Mouse (Mus musculus): ENCODE results near the gene Hsph1.
A peak's percentile ranks its signal among the peaks of the same experiment; 100 is the strongest.

Hsph1 gene

DNA sequence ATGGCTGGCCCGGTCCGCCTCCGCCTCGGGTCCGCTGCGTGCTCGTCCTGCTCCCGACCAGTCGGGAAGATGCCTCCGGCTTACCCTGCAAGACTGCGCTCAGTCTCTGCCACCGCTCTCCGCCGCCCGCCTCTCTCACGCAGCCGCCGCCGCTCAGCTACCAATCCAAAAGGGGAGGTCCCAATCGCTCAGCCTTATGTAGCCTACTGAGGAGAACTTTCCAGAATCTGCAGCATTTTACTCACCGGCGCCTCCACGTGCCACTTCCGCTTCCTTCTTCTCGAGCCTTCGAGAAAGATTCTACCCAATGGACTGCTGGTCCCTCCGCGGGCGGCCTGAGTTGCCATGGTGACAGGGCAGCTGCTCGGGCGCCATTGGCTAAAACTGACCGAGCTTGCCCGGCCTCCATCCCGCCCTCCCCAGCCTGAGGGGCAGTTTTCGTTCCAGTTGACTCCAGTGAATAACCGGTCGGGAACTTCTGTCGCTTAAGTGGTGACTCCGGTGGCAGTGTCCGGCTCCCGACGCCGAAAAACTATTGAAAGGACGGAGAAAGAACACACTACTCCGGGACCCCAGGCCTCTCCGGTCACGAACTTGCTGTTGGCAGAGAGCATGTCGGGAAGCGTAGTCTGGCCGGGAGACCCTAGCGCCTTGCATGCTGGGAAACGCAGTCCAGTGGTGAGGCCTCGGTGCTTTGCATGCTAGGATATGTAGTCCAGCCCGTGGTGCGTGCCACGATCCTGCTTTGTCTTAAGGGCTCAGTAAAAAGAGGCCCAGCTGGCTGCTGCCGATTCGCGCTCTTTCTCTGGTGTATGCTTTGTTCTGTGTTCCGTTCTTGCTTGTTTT, at the start of gene Hsph1:
Gene Hsph1 (minus strand): TSS at position 302 of the 846 bp plus-strand sequence.
- DNase-seq, result peak; percentile 100

DNA sequence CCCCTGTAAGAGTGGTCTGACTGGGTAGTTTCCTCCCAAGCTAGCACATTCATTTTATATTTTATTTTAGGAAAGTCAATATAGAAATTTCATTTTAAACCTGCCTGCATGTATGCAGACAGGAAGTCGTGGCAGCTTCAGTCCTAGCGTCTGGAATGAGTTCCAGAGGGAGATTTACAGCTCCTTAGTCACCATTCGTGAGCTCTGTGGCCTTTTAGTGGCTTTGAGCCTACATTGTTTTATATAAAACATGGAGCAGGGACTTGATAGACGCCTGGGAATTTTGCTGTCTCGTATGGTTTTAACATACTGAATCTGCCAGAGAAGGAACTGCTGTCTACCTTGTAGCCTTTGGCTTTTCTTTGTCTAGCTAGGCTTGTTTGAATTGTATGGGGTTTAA, 44.8 kb upstream of the Hsph1 start:
- no peak for DNase-seq

DNA sequence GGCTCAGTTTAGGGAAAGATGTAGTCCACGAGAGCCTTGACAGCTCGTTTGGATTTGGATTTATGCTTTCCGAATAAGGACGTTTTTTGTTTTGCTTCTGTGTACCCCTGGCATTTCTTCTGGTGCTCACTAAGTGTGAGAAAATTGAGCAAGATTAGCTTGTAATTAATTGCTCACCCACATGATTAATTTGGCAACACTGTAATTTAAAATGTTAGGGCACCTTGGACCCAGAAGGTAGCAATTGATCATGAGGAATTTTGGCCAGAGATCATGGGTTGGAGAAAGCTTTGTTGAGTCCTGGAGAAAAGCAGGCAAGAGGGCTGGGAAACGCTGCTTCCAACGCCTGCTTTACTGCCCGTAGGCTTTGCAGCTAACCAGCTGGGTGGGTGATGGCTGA, 43.7 kb upstream of the Hsph1 start:
- no peak for DNase-seq

DNA sequence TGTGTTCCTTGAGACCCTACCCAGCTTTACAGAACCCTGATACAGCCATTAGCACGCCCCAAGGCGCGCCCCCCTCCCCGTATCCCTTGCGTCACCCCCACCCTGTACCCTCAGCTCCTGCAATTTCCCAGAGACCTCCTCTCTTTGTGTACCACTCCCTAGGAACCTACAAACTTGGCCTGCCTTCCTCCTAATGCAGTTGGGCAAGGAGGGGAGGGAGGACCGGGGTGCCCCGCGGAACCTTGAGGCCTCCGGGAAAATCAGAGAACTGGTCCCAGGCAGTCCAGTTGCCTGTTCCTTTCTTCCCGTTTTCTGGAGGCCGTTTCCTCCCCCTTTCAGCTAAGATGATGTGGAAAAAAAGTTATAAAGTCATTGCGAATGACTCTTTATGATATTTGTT, 43.2 kb upstream of the Hsph1 start:
- peak; percentile 21 for DNase-seq

DNA sequence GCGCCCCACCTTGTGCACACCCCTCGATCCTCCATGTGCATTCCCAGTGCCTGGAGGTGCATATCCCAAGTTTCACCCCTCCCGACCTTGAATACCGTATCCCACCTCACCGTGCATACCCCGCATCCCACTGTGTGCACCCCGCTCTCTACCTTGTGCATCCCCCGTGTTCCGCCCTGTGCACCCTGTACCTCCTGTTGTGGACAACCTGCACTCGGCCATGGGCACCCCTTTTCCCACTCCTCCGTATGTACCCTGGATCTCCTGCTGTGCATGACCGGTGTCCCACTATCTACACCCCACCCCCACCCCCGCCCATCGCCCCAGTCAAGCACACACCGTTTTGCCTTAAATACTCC, 42.8 kb upstream of the Hsph1 start:
- peak; percentile 30 for DNase-seq

DNA sequence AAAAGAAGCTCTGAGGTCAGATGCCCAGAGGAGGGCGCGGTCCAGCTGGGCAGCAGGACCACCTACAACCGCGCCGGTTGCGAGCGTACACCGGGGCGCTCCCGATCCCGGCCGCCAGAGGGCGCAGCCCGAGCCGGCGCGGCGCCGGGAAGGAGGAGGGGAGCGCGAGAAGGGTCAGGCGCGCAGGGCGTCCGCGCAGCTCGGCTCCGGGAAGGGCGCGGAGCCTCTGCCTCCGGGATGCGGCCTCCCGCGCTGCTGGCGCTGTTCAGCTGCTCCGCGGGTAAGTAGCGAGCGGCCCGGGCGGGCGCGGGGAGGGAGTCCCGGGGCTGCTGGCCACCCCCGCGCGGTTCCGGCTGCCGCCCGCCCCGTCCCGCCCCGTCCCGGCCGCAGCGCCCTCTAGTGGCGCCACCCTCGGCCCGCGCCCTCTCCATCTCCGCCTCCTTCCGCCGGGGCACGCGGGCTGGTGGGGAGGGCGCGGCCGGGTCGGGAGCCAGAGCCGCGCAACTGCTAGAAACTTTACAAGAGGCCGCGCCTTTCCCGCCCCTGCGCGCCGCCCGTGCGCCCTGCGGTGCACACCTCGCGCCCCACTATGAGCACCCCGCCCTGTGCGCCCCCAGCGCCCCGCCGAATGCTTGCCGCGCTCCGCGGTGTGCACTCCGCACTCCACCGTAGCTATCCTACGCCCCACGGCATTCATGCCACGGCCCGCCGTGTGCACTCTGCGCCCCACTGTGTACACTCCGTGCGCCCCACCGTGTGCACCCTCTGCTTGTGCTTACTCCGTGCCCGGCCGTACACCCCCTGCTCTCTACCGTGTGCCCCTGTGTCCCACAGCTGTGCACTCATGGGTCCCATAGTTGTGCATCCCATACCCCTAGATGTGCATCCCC, 42.2 kb upstream of the Hsph1 start, which contains the start of gene B3glct:
Gene B3glct (plus strand): TSS at position 131 of the 890 bp plus-strand sequence.
- peak; percentile 92 to 93 for DNase-seq

DNA sequence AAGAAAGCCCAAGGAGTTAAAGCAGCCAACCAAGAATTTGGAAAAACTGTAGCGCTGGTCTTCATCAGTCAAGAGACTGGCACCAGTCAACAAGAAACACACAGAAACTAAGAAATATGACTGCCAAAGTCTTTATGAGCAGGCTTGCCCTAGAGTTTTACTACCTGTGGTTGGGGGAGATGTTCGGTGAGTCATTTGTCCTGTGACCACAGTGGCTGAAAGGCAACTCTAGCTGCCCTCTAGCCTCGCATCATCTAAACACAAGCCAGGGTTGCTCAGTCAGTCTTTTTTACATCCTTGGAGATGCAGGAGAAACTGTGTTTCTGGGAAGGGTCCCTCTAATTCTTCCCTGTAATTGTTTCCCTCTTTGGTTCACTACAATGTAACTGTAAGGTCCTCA, 41.0 kb upstream of the Hsph1 start:
- DNase-seq, result no peak

DNA sequence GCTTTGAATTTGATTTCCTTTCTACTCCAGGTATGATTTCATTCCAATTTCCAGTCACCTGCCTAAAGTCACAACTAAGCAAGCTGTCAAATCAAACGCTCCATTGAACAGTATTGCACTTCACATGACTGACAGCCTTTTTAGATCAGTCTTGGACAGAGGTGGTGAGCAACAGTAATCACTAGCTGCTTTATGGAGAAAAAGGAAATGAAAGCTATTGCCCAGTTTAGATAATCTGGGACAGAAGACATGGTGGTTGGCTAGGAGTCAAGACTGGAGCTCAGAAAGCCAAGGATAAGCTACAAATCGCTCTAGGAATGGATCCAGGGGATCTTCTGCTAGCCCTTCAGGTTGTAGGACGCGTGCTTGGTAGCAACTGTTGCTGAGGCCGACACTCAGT, 27.2 kb upstream of the Hsph1 start:
- no peak for DNase-seq

DNA sequence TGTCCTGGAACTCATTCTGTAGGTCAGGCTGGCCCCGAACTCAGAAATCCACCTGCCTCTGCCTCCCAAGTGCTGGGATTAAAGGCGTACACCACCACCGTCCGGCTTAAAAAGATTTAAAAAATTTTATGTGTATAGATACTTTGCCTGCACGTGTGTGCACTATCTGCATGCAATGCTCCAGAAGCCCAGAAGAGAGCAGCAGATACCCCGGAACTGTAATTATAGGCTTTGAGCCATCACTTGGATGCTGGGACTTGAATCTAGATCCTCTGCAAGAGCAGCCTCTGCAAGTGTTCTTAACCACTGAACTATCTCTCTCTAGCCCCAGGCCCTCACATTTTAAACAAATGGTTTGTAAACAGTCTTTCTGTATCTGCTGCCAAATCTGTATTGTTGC, 26.8 kb upstream of the Hsph1 start:
- no peak for DNase-seq

DNA sequence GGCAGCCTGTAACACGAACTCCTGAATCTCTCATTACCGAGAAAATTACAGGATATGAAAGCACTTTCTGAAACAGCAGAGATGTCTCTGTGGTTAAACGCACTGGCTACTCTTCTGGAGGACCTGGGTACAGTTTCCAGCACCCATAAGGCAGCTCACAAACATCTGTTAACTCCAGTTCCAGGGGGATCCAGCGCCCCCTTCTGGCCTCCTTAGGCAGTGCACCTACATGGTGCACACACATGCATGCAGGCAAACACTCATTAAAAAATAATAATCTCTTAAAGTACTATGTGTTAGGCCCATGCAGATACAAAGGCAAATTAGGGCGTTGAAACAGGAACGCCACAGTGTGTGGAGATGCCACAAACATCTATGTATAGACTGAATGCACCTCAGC, 25.3 kb upstream of the Hsph1 start:
- DNase-seq, result no peak

DNA sequence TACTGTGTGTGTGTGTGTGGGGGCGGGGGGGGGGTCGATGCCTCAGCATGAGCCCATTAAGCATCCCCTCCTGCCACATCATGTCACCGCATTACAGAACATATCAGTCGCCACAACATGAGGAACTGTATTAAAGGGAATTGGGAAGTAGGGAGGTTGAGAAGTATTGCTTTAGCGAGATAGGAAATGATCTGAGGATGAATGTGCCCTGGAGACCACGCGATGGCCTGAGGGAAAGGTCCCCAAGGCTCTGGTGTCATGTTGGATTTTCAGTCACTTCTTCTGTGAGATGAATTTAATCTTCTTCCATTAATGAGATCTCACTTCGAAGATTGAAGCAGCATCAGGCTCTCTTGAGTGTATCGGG, 23.2 kb upstream of the Hsph1 start:
- no peak for DNase-seq

DNA sequence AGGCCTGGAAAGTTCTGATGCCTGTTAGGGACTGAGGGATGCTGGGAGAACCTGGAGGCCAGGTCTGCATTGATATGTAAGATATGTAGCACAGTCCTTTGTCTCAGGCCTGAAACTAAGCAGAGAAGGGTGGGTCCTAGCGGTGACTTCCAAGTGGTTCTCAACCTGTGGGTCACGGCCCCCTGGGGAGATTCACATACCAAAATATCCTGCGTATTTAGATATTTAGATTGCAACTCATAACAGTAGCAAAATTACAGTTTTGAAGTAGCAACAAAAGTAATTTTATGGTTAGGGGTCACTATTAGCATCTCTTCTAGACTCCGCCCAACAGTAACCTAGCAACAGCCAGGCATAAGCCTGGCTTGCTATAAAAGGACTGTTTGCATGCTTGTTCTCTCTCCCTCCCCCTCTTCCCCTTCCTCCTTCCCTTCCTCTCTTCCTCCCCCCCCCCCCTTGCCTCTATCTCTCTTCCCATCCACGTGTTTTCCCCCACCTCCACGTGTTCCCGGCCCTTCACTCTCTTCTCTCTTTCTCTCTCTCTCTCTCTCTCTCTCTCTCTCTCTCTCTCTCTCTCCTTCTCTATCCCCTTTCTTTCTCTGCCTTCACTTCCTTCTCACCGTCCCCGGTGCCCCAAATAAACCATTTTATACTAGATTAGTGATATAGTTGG, 22.7 kb upstream of the Hsph1 start:
- DNase-seq, result no peak

DNA sequence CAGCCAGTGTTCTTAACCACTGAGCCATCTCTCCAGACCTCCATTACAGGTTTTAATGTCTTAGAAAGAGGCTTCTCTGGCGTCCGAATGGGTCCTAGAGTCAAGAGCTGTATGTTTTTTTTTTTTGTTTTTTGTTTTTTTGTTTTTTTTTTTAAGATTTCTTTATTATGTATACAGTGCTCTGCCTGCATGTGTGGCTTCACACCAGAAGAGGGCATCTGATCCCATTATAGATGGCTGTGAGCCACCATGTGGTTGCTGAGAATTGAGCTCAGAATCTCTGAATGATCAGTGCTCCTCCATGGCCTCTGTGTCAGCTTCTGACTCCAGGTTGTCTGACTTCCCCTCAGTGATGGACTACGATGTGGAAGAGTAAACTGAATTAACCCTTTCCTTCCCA, 21.8 kb upstream of the Hsph1 start:
- DNase-seq, result no peak

DNA sequence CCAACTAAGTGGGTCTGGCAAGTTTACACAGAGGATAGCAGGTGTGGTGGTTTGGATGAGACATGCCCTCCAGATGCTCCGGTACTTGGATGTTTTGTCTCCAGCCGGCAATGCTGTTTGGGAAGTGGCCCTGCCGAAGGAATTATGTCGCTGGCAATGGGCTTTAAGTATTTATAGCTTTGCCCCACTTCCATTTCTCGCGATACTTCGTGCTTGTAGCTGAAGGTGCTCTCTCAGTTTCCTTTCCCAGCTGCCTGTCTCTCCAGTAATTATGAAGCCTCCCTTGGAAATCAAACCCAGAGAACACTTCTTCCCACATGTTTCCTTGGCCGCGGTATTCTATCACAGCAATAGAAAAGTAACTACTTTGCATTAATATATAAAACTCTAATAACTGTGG, 19.5 kb upstream of the Hsph1 start:
- DNase-seq, result no peak

DNA sequence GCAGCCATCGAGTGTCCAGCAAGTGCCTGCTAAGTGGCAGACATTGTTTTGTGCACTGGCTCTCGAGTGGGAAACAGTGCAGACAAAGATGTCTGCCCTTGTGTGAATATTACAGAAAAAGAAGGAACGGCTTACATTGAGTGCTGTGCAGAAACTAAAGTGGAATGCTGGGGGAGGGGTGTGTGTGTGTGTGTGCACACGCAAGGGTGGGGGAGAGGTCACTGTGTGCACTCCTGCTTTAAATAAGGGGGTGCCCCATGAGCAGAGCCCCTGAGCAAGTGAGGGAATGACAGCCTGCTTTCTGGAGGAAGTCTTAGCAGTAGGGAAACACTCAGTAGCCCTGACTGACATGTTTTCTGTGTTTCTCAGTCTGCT, 14.0 kb upstream of the Hsph1 start:
- DNase-seq, result no peak

DNA sequence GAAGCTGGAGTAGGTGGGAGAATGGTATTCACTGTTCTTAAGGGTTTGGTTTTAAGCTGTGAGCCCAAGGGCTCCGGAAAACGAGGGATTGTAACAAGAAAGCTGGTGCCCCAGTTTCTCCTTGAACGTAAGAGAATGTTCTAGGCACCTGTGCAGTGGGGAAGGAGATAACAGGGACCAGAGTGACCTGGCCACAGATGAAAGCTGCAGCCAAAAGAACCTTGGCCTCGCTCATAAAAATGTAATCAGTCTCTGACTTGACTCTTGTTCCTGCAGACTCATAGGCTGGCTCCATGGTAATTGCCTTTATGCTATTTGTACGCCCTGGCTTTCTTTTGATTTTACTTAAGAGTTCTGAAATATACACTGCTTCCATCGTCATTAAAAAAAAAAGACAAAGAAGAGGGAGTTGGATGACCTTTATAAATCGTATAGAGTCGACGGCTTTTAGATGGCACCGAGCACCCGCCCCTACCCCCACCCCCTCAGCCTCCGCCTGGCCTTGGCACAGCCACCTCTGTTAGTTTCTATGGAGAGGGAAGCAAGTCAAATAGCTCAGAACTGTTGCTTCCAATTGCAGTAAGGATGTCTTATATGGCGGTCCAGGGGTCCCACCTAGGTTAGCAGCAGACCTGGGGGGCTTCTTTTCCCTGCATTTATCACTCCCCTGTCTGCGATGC, 13.5 kb upstream of the Hsph1 start:
- no peak for DNase-seq

DNA sequence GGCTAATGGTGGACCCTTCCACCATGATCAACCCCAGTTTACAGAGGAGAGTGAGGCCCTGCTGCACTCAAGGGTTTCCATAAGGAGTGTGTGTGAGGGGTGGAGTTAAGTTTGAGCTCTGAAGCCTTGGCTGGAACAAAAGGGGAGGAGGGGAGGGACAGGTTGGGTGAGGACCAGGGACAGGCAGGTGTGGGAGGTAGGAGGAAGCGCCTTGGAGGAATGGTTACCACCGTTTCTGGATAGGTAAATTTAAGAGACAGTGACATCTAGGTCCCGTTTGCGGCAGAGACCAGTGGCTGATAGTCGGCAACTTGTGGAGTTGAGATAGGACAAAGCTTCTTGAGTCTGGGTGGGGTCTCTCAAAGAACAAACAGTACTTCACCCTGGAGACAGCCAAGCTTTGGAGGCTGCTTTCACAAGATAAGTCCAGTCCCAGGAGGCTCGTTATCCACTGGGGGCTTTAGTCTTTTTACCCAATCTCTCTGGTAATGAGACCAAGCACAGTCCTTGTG, 12.8 kb upstream of the Hsph1 start:
- DNase-seq, result no peak

DNA sequence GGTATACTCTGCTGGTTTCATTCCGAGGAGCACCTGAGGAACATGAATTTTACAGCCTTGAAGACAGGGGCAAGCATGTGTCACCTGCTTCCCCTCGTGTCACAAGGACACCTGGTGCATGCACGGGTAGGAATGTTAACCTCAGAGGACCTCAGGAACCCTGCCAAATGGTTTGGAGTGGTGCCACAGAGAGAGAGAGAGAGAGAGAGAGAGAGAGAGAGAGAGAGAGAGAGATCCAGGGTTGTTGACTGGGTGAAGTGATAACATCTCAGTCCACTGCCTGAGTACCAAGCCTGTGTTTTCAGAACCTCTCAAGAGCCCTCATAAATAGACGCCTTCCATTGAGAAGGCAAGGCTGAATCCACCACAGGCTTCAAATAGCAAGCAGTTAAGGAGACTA, 12.0 kb upstream of the Hsph1 start:
- peak; percentile 33 to 38 for DNase-seq

DNA sequence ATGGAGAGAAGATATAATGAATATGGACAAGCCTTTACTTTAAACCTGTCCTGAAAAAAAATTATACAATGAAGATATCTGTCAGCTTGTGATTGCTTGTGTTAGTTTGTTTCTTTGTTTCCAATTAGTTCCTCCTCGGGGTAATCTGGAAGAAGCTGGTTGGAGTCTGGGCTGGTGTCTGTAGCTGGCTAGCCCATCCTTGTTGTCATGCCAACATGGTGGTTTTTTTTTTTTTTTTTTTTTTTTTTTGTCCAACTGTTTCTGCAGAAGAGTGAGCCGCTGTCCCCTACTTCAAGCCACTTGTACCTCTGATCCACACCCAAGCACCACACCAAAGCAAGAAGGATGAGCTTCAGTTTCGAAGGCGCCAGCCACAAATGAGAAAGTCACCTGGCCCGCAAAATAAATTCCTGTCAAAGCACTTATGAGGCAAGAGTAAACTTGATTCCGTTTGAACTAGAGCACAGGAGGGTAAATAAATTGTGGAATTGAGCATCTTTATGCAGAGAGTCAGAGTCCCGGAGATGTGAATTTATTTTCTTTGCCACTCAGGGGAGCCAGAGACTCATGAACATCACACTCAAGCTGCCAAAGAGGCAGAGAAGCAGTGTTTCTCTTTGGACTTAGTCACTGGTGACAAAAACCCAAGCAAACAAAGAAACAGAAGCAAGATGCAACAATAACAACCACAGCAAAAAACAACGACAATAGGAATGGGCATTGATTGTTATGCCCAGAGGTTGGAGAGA, 11.4 kb upstream of the Hsph1 start:
- DNase-seq, result peak; percentile 14 to 33

DNA sequence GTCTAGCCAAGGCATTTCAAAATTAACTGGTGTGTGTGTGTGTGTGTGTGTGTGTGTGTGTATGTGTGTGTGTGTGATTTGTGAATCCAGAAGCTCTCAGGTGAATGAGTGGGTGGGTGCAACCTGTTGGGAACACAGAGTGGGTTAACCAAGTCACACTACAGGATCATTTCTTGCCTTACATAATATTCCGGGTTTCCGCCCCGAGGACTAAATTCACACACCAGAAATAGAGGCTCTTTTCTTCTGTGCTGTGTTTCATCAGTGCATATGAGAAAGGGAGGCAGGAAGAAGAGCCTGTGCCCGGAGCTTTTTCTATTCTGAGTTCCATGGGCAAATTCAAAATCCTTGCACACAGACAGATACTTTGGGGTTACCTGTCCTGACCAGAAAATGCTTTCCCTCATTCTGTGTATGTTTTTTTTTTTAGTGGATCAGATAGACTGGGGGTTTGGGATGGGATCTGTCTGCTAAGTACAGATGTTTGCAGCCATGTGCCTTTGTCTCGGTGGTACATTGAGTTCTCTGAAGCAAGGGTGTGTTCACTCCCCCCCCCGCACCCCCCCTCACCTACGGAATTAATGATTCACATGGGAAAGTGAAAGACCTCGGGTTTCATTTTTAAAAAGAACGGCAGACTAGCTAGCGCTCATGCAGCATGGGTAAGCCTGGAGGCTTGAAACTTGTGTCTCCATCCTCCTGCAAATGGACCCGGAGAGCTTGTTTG, 6.8 kb upstream of the Hsph1 start:
- no peak for DNase-seq

DNA sequence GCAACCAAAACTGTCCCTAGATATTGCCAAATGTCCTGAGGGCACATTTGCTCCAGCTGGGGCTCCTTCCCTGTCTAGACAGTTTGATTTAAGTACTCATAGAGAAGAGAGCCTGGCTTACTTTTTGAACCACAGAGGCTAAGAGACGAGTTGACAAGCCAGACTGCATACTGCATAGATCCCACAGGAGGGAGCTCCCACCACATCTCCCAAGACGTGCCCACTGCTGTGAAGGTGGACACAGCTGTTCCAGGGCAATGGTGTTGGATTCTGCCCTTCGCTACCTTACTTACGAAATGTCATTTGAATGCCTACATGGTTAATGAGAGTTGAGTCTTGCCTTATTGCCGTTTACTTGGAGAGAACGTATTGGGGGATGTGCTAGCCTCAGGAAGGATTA, 6.2 kb upstream of the Hsph1 start:
- no peak for DNase-seq

Data from cerebellum, postnatal 10 days (tissue).